Mouse (Mus musculus): ENCODE results near the gene Kcnk7. TPM values are rescaled to one million over a fixed set of nuclear protein-coding genes. Genes with fewer than 3 reads are reported as not detected.
A peak's percentile ranks its signal among the peaks of the same experiment; 100 is the strongest.

The Kcnk7 gene
- polyA plus RNA-seq, 1 experiment from 2014 or later, result not detected

DNA sequence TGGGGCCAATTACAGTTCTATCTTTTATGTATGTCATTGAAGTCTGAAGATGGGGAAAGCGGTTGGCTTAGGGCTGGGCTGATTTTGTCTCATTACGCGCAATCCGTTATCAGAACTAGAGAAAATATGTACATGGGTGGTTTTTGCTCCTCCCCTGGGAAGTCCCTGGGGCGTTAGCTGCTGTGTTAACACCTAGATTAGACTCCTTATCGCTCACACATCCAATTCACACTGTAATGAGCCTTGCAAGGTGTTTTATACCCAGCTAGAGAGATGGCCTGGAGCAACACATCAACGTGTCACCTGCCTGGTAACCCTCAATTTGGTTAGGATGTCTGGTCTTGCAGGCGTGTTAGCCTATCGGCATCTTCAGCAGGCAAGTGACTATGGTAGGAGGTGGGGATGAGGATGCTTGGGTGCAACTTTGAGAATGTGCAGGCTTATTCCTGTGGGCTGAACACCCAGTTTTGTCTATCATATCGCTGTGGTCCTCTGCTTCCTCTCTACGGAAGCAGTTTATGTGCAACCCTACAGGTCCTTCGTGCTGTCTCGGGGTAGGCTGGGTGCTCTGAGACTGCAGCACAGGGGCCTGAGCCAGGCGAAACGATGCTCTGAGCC, 22.9 kb downstream of the Kcnk7 start:
- no peak overlapping the region for H3K9ac ChIP-seq (ENCODE audit: low read length)
- H3K4me3 ChIP-seq (ENCODE audit: low read depth, low read length), result peak overlapping the region; percentile 83
- 81% methylated on average over 15 of the region's 15 CpGs for WGBS
- H3K4me2 ChIP-seq (ENCODE audit: low read depth), result peak overlapping the region; percentile 86
- DNase-seq (ENCODE audit: low spot score) (no peak), ATAC-seq (ENCODE audit: insufficient read depth, low FRiP score, low TSS enrichment) (no peak)
- no peak overlapping the region for H3K27ac ChIP-seq (ENCODE audit: low read depth, low read length)
- peaks cover 2% of the 10 kb centered on the region; the same call in 1 of the 2 replicates for H3K36me3 ChIP-seq (ENCODE audit: control insufficient read depth, insufficient read depth, low read length)
- H3K27me3 ChIP-seq (ENCODE audit: control insufficient read depth, insufficient read depth, low read length), result no peaks in the 10 kb centered on the region
- no peaks in the 10 kb centered on the region for H3K9me3 ChIP-seq (ENCODE audit: control insufficient read depth, low read length)
- H3K4me1 ChIP-seq (ENCODE audit: control insufficient read depth, insufficient read depth, low read length), result peaks cover 42% of the 10 kb centered on the region

- no peak overlapping the region for H3K27ac ChIP-seq (ENCODE audit: low read depth, low read length)
Observed at GRCm38 (mm10) chr19:5727701-5728100, 23.5 kb downstream of the Kcnk7 start.

GRCm38 (mm10) chr19:5728631-5729443, 24.7 kb downstream of the Kcnk7 start:
- H3K4me2 ChIP-seq (ENCODE audit: low read depth), result peak overlapping the region; percentile 86
- ATAC-seq (ENCODE audit: insufficient read depth, low FRiP score, low TSS enrichment), result peak; percentile 49; the same call in 1 of the 2 replicates

More at GRCm38 (mm10) chr19:5727701-5728100, 23.5 kb downstream of the Kcnk7 start:
- Histone ChIP-seq H3K36me3 (ENCODE audit: control insufficient read depth, insufficient read depth, low read length) (peaks cover 2% of the 10 kb centered on the region; the same call in 1 of the 2 replicates), H3K4me3 (ENCODE audit: low read depth, low read length) (peak overlapping the region; percentile 83), H3K4me2 (ENCODE audit: low read depth) (peak overlapping the region; percentile 86), H3K9ac (ENCODE audit: low read length) (no peak overlapping the region), H3K4me1 (ENCODE audit: control insufficient read depth, insufficient read depth, low read length) (peaks cover 42% of the 10 kb centered on the region), H3K9me3 (ENCODE audit: control insufficient read depth, low read length) (no peaks in the 10 kb centered on the region), H3K27me3 (ENCODE audit: control insufficient read depth, insufficient read depth, low read length) (no peaks in the 10 kb centered on the region)
- no peak for ATAC-seq (ENCODE audit: insufficient read depth, low FRiP score, low TSS enrichment)
- DNase-seq (ENCODE audit: low spot score), result peak; percentile 90
- 4% methylated on average over 14 of the region's 14 CpGs for WGBS

GRCm38 (mm10) chr19:5729444-5729815, 25.3 kb downstream of the Kcnk7 start, which contains the start of gene Fam89b:
Gene Fam89b, minus strand, starts transcription at chr19:5729653.
- peak; percentile 91 for DNase-seq (ENCODE audit: low spot score)
- Histone ChIP-seq H3K4me3 (ENCODE audit: low read depth, low read length) (peak within 1 kb of the TSS; percentile 83), H3K36me3 (ENCODE audit: control insufficient read depth, insufficient read depth, low read length) (no peaks in the 10 kb centered on the region), H3K4me2 (ENCODE audit: low read depth) (peak within 1 kb of the TSS; percentile 86), H3K27ac (ENCODE audit: low read depth, low read length) (peak within 1 kb of the TSS; percentile 93), H3K9ac (ENCODE audit: low read length) (peak within 1 kb of the TSS; percentile 97), H3K27me3 (ENCODE audit: control insufficient read depth, insufficient read depth, low read length) (no peaks in the 10 kb centered on the region), H3K4me1 (ENCODE audit: control insufficient read depth, insufficient read depth, low read length) (peaks cover 42% of the 10 kb centered on the region), H3K9me3 (ENCODE audit: control insufficient read depth, low read length) (no peaks in the 10 kb centered on the region)
- ATAC-seq (ENCODE audit: insufficient read depth, low FRiP score, low TSS enrichment), result peak; percentile 77
- 0% methylated on average over 37 of the region's 37 CpGs for WGBS

More at GRCm38 (mm10) chr19:5728631-5729443, 24.7 kb downstream of the Kcnk7 start:
- Histone ChIP-seq H3K27ac (ENCODE audit: low read depth, low read length) (peak overlapping the region; percentile 93), H3K9me3 (ENCODE audit: control insufficient read depth, low read length) (no peaks in the 10 kb centered on the region), H3K27me3 (ENCODE audit: control insufficient read depth, insufficient read depth, low read length) (no peaks in the 10 kb centered on the region), H3K9ac (ENCODE audit: low read length) (peak overlapping the region; percentile 97), H3K4me1 (ENCODE audit: control insufficient read depth, insufficient read depth, low read length) (peaks cover 42% of the 10 kb centered on the region), H3K36me3 (ENCODE audit: control insufficient read depth, insufficient read depth, low read length) (peaks cover 2% of the 10 kb centered on the region; the same call in 1 of the 2 replicates), H3K4me3 (ENCODE audit: low read depth, low read length) (peak overlapping the region; percentile 83)
- DNase-seq (ENCODE audit: low spot score), result peak; percentile 70
- WGBS, result 11% methylated on average over 37 of the region's 37 CpGs

DNA sequence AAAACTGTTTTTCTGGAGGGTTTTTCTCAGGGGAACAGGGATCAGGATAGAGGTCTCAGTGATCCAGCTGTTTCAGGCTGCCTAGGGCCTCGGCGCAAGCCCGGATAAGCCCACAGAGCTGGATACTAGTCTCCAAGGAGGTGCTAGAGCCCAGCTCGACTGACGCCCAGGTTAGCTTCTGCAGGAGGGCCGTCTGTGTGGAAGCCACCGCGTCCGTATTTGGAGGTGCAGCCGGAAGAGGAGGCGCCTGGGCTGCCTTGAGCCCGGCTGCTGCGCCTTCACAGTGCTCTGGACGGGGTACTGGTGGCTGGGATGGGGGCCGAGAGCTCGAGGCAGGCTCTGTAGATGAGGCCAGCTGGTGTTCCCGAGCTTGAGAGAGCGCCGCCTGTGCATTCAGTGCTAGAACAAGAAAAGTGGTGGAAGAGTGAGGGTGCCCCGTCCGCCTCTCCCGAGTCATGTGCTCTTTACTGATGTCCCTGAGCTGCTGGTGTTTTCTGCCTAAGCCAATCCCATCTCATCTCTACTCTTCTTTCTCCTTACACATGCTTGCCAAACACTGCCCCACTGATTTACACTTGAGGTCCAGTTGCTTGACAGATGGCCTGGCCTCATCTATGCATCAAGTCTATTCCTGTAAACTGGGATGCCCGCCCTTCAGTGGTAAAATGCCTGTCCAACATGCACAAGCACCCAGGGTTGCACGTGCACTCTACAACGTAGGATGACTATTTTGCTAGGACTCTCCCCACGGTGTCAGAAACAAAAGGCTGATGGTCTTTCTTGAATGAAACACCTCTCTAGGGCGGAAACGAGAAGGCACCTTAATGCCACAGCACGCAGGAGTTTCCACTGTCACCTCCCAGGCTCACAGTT, 26.4 kb downstream of the Kcnk7 start:
- Histone ChIP-seq H3K27me3 (ENCODE audit: control insufficient read depth, insufficient read depth, low read length) (no peaks in the 10 kb centered on the region), H3K36me3 (ENCODE audit: control insufficient read depth, insufficient read depth, low read length) (no peaks in the 10 kb centered on the region), H3K4me2 (ENCODE audit: low read depth) (peak overlapping the region; percentile 98), H3K9me3 (ENCODE audit: control insufficient read depth, low read length) (no peaks in the 10 kb centered on the region), H3K4me3 (ENCODE audit: low read depth, low read length) (peak overlapping the region; percentile 83), H3K4me1 (ENCODE audit: control insufficient read depth, insufficient read depth, low read length) (peaks cover 38% of the 10 kb centered on the region), H3K27ac (ENCODE audit: low read depth, low read length) (no peak overlapping the region), H3K9ac (ENCODE audit: low read length) (peak overlapping the region; percentile 64)
- 74% methylated on average over 29 of the region's 29 CpGs for WGBS
- ATAC-seq (ENCODE audit: insufficient read depth, low FRiP score, low TSS enrichment), result no peak
- DNase-seq (ENCODE audit: low spot score), result no peak

GRCm38 (mm10) chr19:5731264-5731978, 27.3 kb downstream of the Kcnk7 start:
- Histone ChIP-seq H3K9me3 (ENCODE audit: control insufficient read depth, low read length) (no peaks in the 10 kb centered on the region), H3K4me2 (ENCODE audit: low read depth) (peak overlapping the region; percentile 98), H3K27ac (ENCODE audit: low read depth, low read length) (no peak overlapping the region), H3K4me1 (ENCODE audit: control insufficient read depth, insufficient read depth, low read length) (peaks cover 33% of the 10 kb centered on the region), H3K4me3 (ENCODE audit: low read depth, low read length) (peak overlapping the region; percentile 80), H3K36me3 (ENCODE audit: control insufficient read depth, insufficient read depth, low read length) (no peaks in the 10 kb centered on the region), H3K9ac (ENCODE audit: low read length) (peak overlapping the region; percentile 64), H3K27me3 (ENCODE audit: control insufficient read depth, insufficient read depth, low read length) (no peaks in the 10 kb centered on the region)
- peak; percentile 94 for DNase-seq (ENCODE audit: low spot score)
- peak; percentile 79; the same call in 1 of the 2 replicates for ATAC-seq (ENCODE audit: insufficient read depth, low FRiP score, low TSS enrichment)
- under 1% methylated on average over 47 of the region's 47 CpGs for WGBS

DNA sequence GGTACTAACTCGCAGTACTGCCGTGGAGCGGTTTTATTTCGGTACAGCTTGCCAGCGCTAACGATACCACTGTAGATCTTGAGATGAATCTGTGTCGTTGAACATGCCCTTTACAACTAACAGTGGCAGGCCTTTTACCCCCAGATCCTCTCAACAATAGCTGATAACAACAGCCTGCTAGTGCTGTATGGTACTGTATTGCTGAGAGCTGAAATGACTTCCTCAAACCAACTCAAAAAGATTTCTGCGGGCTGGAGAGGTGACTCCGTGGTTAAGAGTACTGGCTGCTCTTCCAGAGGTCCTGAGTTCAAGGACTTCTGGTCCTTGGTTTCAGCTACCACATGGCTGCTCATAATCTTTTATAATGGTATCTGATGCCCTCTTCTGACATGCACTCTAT, 30.2 kb downstream of the Kcnk7 start:
- no peaks in the 10 kb centered on the region for H3K27me3 ChIP-seq (ENCODE audit: control insufficient read depth, insufficient read depth, low read length)
- no peak overlapping the region for H3K4me3 ChIP-seq (ENCODE audit: low read depth, low read length)
- no peaks in the 10 kb centered on the region for H3K9me3 ChIP-seq (ENCODE audit: control insufficient read depth, low read length)
- WGBS, result 80% methylated on average over 9 of the region's 9 CpGs
- ATAC-seq (ENCODE audit: insufficient read depth, low FRiP score, low TSS enrichment), result no peak
- no peak overlapping the region for H3K4me2 ChIP-seq (ENCODE audit: low read depth)
- no peak overlapping the region for H3K9ac ChIP-seq (ENCODE audit: low read length)
- DNase-seq (ENCODE audit: low spot score), result no peak
- H3K4me1 ChIP-seq (ENCODE audit: control insufficient read depth, insufficient read depth, low read length), result peaks cover 16% of the 10 kb centered on the region
- no peaks in the 10 kb centered on the region for H3K36me3 ChIP-seq (ENCODE audit: control insufficient read depth, insufficient read depth, low read length)
- H3K27ac ChIP-seq (ENCODE audit: low read depth, low read length), result no peak overlapping the region

GRCm38 (mm10) chr19:5739446-5739845, 35.3 kb downstream of the Kcnk7 start:
- no peak for DNase-seq (ENCODE audit: low spot score)
- 46% methylated on average over 2 of the region's 2 CpGs for WGBS
- H3K9me3 ChIP-seq (ENCODE audit: control insufficient read depth, low read length), result no peaks in the 10 kb centered on the region
- no peak for ATAC-seq (ENCODE audit: insufficient read depth, low FRiP score, low TSS enrichment)
- H3K36me3 ChIP-seq (ENCODE audit: control insufficient read depth, insufficient read depth, low read length), result no peaks in the 10 kb centered on the region
- H3K27me3 ChIP-seq (ENCODE audit: control insufficient read depth, insufficient read depth, low read length), result peaks cover 30% of the 10 kb centered on the region
- peaks cover 12% of the 10 kb centered on the region; the same call in 1 of the 2 replicates for H3K4me1 ChIP-seq (ENCODE audit: control insufficient read depth, insufficient read depth, low read length)
- H3K27ac ChIP-seq (ENCODE audit: low read depth, low read length), result no peak overlapping the region
- no peak overlapping the region for H3K4me2 ChIP-seq (ENCODE audit: low read depth)
- no peak overlapping the region for H3K4me3 ChIP-seq (ENCODE audit: low read depth, low read length)
- H3K9ac ChIP-seq (ENCODE audit: low read length), result no peak overlapping the region
